Mouse (Mus musculus): ENCODE measurements around the gene Rhbdf1.

- TF ChIP-seq CTCF (IDR thresholded peaks at IDR 0.05; ENCODE audit: low read depth), result no peak
- TF ChIP-seq EP300 (IDR thresholded peaks at IDR 0.05; ENCODE audit: low read depth), result peak; percentile 98
Observed at GRCm38 (mm10) chr11:32268952-32269351, 46.9 kb upstream of the Rhbdf1 start.

Data from liver, postnatal 0 days (tissue).